Mouse (Mus musculus) left cerebral cortex, adult 18-20 months (tissue): ENCODE results near the gene Prr7. TPM values are rescaled to one million over a fixed set of nuclear protein-coding genes. Genes with fewer than 3 reads are reported as not detected.

Source experiments
- DNase-seq, 2 experiments: peaks; one replicate each; pipeline ENCODE4 v3.0.0; 2021 to 2022; ENCODE audit warnings: low spot score in 2 of 2, mixed read lengths in 1 of 2
- total RNA-seq, 2 experiments: library from RNA; stranded (reverse); gene quantifications; 2 replicates each; pipeline ENCODE4 v1.2.3; 2021

Prr7 gene
- total RNA-seq, 2 experiments from 2014 or later = 66.6 to 70.1 TPM

GRCm38 (mm10) chr13:55475750-55476149 is 11.7 kb downstream of the Prr7 start:
- no peak for DNase-seq

- no peak for DNase-seq
These were observed 12.2 kb downstream of the Prr7 start for GRCm38 (mm10) chr13:55476256-55476655.

- DNase-seq = no peak
These were observed 13.4 kb downstream of the Prr7 start for GRCm38 (mm10) chr13:55477492-55477891.

- no peak for DNase-seq
These were observed 14.0 kb downstream of the Prr7 start for GRCm38 (mm10) chr13:55478036-55478435.

DNA sequence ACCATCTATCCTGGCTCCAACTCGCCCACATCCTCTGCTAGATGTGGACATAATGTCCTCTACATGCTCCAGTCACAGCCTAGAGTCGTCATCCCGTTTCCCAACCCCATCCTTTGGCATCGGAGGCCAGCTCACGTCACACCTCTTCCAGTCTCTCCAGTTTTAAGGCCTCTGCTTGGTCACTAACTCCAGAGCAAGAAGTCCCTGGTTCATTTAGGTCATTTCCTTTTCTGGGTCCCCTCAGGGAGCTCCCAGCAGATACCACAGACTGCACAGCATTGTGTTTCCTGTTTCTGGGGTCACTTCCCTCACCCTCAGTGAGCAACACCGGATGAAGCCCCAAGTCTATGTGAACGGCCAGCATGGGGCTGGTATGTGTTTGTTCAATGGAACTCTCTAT is 14.9 kb downstream of the Prr7 start:
- DNase-seq = no peak

DNA sequence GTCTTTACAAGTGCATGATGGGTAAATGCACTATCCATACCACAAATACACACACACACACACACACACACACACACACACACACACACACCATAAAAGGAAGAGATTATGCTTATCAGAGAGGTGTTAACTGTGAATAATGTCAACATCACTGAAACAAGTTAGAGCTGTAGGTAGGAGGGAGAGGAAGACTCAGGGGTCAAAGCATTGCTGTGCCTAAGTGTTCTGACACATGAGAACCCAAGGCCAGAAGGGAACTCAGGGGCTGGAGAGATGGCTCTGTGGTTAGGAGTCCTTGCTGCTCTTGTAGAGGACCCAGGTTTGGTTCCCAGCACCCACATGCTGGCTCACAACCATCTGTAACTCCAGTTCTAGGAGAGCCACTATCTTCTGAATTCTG is 15.9 kb downstream of the Prr7 start:
- no peak for DNase-seq

- DNase-seq = no peak
These were observed 18.5 kb downstream of the Prr7 start for GRCm38 (mm10) chr13:55482542-55482941.

DNA sequence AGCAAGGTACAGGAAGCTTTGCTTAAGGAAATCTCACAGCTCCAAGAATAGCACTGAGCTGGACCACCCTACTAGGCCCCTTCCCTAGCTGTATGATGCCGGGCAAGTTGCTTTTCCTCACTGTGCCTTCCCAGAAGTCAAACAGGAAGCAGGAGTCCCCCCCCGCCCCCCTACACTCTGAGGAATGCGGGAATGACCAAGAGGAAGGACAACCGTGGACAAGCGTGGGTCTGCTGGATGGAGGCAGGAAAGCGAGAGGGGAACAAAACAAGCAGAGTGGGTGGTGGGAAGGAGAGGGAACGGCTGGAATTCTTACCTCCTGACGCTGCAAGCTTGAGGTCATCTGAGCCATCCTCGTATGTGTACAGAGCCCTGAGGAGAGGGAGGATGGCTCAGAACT is 19.0 kb downstream of the Prr7 start:
- no peak for DNase-seq

GRCm38 (mm10) chr13:55483593-55483992 is 19.5 kb downstream of the Prr7 start:
- DNase-seq = peak; percentile 90 to 93

GRCm38 (mm10) chr13:55484520-55485088 is 20.5 kb downstream of the Prr7 start:
- DNase-seq = no peak

DNA sequence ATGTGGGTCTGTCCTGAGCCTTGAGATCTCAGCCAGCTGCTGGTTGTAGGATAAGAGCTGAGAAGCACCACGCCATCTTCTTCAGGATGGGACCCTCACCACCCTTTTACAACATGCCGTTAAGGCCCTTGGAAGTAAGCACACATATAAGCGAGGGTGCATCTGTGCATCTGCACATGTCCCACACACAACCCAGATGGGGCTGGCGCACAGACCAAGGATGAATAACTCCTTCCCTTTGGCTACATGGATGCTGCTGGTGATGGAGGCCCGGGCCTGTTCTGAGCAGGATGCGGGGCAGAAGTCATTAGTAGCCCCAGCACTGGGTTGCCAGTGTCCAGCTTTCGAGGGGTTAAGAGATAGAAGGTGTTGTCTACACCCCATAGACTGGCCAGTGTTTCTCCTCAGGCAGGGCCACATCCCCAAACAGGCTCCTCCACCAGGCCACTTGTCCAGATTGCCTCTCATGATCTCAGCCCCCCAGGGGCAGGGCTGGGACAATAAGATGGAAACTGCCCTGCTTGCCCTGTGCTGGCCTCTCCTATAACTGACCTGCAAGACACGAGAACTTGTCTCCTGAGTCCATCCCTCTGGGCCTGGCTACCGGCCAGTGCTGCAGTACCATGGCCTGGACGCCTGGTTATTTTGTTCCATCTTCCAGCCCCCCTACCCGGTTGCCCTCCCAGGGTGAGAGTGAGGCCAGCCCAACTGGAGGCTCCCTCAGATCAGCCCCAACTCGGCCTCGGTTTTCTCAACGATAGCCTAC is 22.1 kb downstream of the Prr7 start:
- DNase-seq = no peak

- DNase-seq = no peak
These were observed 23.0 kb downstream of the Prr7 start for GRCm38 (mm10) chr13:55486916-55487577.

DNA sequence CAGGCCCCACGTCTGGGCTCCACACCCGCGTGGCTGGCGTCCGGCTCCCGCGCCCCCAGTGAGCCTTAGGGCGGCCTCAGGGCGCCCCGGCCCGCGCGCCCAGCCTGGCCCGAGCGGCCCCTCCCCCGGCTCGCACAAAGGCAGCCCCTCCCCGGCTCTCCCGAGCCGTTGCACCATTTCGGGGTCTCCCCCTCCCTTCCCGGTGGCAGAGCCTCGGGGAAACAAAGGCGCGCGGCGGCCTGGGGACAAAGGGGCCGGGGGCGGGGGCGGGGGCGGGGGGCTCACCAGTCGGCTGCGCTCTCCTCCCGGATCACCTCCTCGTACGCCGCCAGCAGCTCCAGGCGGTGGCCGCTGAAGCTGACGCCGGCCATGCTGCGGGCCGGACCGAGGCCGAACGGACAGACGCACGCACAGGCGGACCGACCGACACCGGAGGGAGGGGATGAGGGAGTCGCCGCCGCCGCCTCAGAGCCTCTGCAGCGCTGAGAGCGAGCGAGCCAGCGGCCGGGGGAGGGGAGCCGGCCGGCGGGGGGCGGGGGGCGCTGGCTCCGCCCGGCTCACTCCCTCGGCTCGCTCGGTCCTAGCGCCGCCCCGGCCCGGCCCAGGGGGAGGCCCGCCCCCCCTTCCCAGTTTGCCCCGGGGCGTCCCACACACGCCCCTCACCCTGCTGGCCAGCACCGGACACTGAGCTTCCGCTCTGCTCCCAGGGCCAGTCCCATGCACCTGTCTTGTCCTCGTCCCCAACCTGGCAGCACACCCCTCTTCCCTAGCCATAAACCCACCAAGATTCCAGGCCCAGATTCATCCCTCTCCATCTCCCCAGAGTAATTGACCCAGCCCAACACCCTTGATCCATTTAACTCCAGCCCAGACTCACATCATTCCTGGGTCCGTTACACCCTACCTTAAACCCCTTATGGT is 23.8 kb downstream of the Prr7 start, which contains the start of gene Dbn1:
Dbn1 (minus strand) TSS at position 534 of the 921 bp plus-strand sequence.
- peak in 1 of 2 experiments; percentile 60 for DNase-seq

- DNase-seq = no peak
These were observed 30.2 kb downstream of the Prr7 start for GRCm38 (mm10) chr13:55494257-55494656.

GRCm38 (mm10) chr13:55494883-55495621 is 31.0 kb downstream of the Prr7 start:
- no peak for DNase-seq

DNA sequence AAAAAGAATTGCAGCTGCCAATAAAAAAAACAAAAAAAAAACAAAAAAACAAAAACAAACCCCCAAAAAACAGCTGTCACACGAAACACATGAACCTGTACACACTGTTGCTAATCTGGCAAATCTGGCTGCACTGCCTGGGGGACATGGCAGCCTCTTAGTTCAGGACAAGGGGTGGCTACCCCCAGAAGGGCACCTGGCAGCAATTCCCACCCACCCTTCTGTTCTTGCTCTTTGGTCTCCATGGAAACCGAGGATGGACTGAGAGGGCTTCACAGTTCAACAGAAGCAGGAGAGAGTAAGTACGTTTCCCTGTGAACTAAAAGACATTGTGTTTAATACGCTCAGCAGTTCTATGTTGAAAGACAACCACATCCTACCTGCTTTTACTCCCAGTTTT is 31.6 kb downstream of the Prr7 start:
- no peak for DNase-seq

- DNase-seq = no peak
These were observed 32.6 kb downstream of the Prr7 start for GRCm38 (mm10) chr13:55496661-55497060.

- DNase-seq = no peak
These were observed 34.8 kb downstream of the Prr7 start for GRCm38 (mm10) chr13:55498906-55499305.

GRCm38 (mm10) chr13:55500575-55500974 is 36.5 kb downstream of the Prr7 start:
- DNase-seq = no peak

DNA sequence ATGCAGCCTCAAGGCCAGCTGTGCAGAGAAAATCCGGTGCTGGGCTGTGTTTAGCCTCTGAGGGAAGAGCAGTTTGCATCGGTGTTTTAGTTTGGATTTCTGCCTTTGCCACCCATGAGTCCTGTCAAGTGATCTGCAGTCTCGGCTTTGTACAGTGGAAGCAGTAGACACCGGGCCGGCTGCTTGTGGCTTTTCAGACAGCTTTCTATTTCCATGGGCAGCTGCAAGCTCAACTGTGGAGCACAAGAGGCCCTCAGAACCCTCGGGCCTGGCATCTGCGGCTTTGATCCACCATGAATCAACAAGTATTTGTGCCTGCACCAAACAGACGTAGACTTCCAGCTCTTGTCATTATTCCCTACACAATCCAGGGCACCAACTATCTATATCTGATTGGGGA is 38.3 kb downstream of the Prr7 start:
- DNase-seq = no peak

GRCm38 (mm10) chr13:55504390-55504789 is 40.3 kb downstream of the Prr7 start:
- DNase-seq = no peak
